Mouse (Mus musculus) frontal cortex, adult 2 months (tissue): Measurements from ENCODE around the gene Gm20388. TPM values are rescaled to one million over a fixed set of nuclear protein-coding genes. Genes with fewer than 3 reads are reported as not detected.

Source experiments
- DNase-seq, 2 experiments: peaks; one replicate each; pipeline ENCODE4 v3.0.0; 2022; ENCODE audit warnings: low spot score in 1 of 2; ENCODE audit errors: extremely low spot score in 1 of 2
- polyA plus RNA-seq: library from polyadenylated mRNA; depleted of rRNA; stranded (reverse); fragments of >200 nt; gene quantifications from 2 replicates; pipeline ENCODE4 v1.2.3, GENCODE M21; 2012

Gene Gm20388
- polyA plus RNA-seq, 1 experiment = 22.2 TPM

DNA sequence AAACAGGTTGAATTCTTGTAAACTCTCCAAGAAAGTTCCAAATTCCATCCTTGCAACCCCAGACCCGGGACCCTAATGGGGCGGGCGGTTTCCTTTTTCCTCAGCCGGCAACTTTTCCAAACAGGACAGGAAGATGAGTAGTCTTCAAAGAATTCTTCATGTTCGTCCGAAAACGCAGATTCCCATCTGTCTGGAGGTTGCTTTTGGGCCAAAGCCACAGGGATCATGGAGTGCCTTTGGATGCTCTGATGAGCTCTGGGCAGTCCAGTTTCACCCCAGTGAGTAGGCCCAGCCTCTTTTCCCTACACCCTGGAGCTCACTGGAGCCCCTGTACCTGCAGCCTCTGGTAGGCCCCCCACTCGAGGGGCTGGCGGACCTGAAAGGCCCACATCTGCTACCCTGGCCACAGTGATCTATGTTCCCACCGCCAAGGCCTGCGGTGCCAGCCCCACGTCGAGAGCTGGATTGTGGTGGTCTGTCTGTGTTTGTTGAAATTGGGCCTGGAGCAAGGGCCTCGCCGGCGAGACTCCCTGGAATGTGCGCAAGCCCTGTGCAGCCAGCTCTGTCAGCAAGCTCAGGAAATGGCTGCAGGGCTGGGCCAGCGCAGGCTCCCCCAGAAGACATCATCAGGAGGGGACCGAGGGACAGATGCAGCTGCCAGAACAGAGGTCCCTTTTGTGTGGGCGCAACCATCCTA lies 1567.4 kb downstream of the Gm20388 start:
- no peak for DNase-seq

DNA sequence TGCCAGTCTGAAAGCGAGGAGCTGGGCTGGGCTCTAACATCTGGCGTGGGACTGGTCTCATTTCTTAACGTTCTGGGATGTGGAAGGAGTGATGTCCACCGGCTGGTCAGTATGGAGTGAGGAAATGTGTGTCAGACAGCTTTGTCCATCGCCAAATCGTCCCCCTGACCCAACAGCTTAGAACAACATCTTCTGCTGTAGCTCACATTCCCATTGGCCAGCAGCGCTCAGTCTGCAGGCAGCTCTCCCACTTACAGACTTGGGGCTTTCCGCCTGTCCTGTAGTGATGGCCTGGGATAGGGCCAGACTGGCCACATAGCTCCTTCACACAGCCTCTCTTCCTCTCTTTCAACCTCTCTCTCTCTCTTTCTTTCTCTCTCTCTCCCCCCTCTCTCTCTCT lies 1568.5 kb downstream of the Gm20388 start:
- DNase-seq = no peak

- no peak for DNase-seq
Observed at GRCm38 (mm10) chr8:121480411-121481031, 1569.9 kb downstream of the Gm20388 start.

DNA sequence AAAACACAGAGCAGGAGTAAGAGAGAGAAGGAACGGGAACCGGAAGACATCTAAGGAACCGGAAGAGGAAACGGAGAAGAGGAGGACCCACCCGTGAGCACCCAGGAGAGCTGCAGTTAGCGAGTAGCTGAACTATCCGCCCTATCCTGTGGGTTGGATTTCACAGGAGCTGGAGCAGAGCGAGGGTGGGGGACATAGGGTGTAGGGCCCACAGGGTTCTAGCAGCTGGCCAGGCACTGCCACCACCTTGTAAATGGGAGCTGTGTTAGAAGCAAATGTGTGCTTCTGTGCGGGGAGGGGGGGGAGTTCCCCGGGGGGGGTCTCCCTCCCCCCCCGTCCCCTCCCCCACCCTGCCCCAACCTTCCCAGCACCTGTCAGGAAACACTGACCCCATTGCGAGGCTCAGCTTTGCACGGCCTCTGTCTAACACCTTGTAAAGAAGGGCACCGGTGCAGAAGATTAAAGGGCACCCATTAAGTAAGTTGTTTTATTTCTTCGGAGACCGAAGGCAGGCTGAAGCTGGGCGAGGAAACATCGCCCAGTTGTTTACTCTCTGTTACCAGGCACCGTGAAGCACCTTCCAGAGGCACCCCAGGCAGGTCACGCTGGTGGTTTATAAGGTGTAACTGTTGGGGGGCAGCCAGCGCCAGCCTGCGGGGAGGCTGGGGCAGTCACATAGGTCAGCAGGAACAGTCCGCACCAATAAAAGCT lies 1573.6 kb downstream of the Gm20388 start:
- no peak for DNase-seq

- peak in 1 of 2 experiments; percentile 1 for DNase-seq
Observed at GRCm38 (mm10) chr8:121491633-121492032, 1581.0 kb downstream of the Gm20388 start.

GRCm38 (mm10) chr8:121497621-121498020 lies 1587.0 kb downstream of the Gm20388 start:
- no peak for DNase-seq

GRCm38 (mm10) chr8:121511751-121512150 lies 1601.1 kb downstream of the Gm20388 start:
- no peak for DNase-seq

DNA sequence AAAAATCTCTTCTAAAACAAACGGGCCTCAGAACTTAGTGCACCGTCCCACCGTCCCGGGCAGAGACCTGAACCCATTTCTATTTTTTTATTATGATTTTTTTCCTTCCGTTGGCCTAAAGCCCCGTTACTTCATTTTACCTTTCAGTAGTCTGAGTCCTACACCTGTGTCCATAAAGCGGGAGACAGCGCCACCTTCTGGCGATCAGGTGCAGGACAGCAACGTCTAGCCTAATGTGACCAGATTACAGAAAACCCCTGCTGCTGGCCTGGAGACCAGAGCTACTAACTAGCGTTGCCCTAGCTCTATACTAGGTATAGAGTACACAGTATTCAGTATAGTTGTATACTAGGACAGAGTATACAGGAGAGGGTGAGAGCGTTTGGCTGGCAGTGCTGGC lies 1602.8 kb downstream of the Gm20388 start:
- peak; percentile 21 to 92 for DNase-seq

DNA sequence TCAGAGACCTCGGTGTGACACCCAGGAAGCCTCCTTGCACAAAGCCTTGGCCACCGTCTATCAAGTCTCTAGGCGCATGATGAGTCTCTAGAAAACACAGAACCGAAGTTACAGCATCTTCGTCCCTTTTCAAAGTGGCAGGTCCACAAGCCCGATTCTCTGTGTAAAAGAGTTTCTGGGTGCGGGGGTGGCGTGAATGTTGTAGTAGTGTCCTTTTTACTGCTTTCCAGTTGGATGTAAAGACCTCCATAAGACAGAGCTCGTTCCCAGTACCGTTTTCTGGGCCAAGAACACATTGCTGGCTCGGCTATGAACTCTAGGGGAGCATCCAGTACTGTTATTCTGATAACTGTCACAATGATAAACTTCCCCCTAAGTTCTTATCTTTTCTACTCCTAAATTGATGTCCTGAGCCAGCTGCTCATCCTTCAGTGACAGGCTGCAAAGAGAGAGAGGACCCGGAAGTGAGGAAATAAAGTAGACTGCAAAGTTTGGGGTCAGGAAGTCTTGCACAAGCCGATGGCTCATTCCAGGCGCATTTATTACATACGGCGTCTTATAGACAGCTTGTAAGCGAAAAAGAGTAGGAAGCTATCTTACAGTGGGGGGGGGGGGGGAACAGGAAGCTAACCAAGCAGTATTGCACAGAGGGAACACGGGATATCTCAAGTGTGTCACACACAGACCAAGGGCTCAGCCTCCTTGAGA lies 1614.6 kb downstream of the Gm20388 start:
- no peak for DNase-seq

- no peak for DNase-seq
Observed at GRCm38 (mm10) chr8:121526811-121527550, 1616.3 kb downstream of the Gm20388 start.

DNA sequence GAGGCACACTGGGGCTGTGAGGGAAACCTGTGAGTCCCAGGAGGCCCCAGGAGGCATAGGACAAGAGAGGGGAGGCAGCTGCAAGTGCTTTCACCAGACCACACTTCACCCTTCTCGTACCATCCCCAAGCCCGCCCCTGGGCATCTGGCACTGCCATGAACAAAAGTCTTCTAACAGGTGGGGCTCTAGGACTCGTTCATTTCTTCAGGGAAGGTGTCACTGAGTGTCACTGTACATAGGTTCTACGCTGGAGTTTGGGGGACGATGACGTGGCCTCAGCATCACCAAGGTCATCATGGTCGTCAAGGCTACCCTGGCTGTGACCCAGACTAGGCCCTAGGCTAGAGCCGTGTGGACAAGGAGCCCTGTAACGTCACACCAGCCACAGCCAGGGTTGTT lies 1617.1 kb downstream of the Gm20388 start:
- DNase-seq = no peak

GRCm38 (mm10) chr8:121528790-121529189 lies 1618.1 kb downstream of the Gm20388 start:
- no peak for DNase-seq

GRCm38 (mm10) chr8:121530639-121531038 lies 1620.0 kb downstream of the Gm20388 start:
- no peak for DNase-seq

GRCm38 (mm10) chr8:121532381-121532780 lies 1621.7 kb downstream of the Gm20388 start:
- DNase-seq = peak in 1 of 2 experiments; percentile 25

- DNase-seq = no peak
Observed at GRCm38 (mm10) chr8:121541862-121542261, 1631.2 kb downstream of the Gm20388 start.

- DNase-seq = no peak
Observed at GRCm38 (mm10) chr8:121542901-121543300, 1632.3 kb downstream of the Gm20388 start.

DNA sequence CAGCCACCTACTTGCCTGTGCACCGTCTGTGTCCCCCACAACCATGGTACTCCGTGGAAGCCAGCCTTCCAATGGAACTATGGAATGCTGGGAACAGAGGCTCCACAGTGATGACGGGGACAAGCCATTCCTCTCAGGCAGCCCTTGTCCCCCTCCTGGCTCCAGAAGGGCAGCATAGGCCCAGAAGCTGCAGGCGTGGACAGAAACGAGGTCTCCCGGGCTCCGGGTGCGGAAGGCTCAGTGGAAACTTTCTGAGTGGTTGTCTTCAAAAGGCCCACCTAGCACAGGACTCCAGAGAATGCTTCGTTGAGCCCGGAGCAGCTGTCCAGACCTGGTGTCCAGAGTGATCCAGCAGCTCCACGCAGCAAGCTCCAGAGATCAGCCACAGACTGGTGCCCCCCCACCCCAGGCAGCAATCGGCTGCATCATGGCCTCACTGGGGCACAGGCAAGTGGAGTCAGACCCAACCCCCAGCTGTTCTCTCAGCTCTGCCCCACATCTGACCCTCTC lies 1633.7 kb downstream of the Gm20388 start, which contains the start of gene 1700018B08Rik:
1700018B08Rik (minus strand) TSS at position 45 of the 510 bp plus-strand sequence.
- DNase-seq = no peak

- no peak for DNase-seq
Observed at GRCm38 (mm10) chr8:121544936-121545335, 1634.3 kb downstream of the Gm20388 start.

- peak in 1 of 2 experiments; percentile 85 for DNase-seq
Observed at GRCm38 (mm10) chr8:121547132-121547531, 1636.5 kb downstream of the Gm20388 start.

DNA sequence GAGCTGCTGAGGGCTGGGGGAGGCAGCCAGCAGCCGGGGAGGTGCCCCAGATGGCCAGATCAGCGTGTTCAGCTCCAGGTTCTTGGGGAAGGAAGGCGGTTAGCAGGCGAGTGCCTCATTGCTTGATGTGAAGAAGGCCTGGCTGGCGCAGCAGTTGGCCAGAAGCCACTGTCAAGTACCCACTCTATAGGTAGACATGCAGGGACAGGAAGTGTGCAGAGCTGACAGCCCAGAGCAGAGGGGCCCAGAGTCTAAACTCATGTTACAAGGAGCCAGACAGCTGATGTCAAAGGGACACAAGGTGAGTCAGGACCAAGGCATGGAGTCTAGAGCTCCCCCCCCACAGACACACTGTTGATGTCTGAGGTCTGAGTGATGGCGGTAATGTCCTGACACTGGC lies 1639.4 kb downstream of the Gm20388 start:
- no peak for DNase-seq
